Mouse (Mus musculus) cerebellum, adult 8-10 months (tissue): ENCODE data around the gene Tnfsf12.

Source experiments
- DNase-seq: peaks from one replicate; pipeline ENCODE4 v3.0.0; 2022

Tnfsf12 gene

DNA sequence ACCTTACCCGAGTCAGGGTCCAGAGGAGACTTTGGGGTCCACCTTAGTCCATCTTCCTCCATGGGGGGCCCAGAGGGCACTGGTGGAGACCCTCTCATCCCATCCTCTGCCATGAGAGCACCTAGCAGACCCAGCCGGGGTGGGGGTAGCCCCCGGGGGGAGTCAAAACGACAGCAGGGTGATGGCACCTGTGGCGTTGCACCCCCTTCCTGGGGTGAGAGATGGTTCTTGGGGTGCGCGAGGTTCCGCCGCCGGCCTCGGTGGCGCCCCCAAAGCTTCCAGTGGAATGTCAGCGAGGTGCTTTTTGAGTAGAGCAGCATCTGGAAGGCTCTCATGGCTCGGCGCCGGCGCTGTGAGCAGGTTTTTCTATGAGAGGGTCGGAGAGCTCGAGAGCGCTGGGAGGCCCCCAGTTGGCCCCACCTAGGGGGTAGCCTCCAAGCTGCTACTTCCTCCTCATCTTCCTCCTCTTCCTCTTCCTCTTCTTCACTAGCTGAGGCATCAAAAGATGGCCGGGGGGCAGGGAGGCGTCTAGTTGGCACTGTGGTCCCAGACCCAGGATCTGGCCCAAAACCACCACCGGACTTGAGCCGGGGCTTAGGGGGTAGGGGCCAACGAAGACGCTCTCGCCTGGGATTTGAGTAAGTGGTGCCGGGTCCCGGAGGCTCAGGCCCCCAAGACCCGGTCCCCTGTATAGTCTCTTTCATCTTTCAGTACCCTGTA, 15.4 kb downstream of the Tnfsf12 start:
- no peak for DNase-seq

DNA sequence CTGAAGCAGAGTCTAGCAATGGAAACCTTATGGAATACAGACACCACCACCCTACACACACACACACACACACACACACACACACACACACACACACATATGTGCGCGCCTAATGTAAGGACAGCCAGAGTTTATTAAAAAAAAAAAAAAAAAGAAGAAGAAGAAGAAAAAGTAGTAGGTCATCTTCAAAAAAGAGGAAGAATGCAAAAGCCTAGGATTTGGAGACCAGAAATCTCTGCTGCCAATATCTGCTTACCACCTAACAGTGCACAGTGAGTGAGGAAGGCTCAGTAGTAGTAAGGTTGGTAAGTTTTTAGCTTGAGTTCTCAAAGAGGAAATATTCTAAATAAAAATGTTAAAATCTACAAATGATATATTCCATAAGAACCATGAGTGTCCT, 16.5 kb downstream of the Tnfsf12 start:
- DNase-seq, result no peak

DNA sequence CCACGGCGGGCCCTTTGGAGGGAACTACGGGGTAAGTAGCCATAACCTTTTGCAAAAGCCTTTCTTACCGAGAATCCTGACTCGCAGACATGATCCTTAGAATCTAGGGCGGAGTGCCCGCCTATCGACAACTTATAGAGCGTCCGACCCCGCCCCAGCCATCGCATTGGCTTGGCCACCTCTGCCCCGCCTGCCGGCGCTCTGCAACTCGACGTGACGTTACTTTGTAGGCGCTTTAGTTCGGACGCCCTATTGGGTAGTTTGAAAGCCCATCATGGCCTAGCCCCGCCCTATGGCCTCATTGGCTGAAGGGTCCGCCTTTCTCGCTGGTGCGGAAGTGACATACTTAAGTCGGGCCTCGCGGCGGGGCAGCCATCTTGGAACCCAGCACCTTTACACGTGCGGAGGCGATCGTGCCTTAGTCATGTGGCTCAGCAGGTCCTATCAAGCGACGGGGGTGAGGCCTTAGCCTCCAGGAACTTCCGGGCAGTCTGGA, 23.4 kb downstream of the Tnfsf12 start, which contains the start of gene Eif4a1:
TSS of gene Eif4a1 (minus strand) at position 213 of the 496 bp plus-strand sequence.
- peak; percentile 100 for DNase-seq

DNA sequence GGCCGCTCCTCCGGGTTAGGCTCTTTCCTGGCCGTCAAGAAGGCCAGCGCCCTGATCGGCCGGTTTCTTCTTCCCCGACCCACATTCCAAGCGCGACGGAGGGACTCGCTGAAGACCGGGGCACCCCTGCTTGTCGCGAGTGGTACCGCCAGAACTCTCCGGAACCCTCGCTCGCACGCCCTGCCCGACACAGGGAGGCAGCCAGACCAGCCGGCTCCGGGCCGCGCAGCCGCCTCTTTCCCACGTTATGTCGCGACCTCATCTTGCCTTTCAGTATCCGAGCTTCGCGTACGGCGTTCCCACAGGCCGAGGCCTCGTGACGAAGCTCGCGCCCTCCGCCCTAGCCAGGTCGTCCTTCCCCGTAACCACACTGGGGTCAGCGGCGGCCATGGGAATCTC, 23.9 kb downstream of the Tnfsf12 start:
- DNase-seq, result no peak

DNA sequence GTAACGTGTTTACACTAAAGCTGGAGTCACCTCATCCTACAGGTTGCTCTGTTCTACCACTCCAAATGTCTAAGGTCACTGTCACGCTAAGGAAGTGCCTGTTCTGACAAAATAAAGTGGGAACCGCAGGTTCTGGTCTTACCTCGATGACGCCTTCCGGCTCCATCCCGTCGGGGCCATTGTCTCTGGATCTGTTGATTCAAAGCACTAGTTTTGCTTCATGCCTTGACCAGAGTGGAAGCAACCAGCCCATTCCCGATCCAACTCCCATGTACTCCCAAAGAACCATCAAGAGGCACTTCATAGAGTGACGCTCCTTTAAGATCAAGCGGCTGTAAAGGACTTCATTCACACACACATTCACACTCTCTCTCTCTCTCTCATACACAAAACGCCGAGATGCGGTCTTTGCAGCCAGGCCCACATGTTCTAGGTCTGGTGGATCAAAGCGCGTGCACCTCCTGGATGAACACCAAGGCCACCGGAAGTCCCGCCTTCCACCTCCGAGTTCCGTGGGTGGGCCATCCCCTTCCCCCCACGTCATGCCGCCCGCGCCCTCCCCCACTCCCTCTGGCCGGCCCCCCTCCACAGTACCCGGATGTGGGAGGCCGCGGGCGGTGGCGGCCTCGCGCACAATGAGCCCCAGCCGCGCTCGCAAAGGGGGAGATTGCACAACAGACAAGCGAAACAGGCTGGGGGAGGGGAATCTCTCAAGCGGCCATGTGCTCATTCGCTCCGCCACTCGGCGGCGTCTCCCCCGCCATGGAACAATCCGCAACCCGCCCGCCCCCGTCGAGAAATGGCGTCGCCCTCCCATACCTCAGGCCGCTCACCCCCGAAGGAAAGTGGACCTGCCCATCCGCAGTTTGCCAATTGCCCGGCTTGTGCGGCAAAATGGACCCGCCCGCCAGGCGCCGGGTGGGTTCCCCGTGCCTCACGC, 24.6 kb downstream of the Tnfsf12 start:
- peak; percentile 94 for DNase-seq

DNA sequence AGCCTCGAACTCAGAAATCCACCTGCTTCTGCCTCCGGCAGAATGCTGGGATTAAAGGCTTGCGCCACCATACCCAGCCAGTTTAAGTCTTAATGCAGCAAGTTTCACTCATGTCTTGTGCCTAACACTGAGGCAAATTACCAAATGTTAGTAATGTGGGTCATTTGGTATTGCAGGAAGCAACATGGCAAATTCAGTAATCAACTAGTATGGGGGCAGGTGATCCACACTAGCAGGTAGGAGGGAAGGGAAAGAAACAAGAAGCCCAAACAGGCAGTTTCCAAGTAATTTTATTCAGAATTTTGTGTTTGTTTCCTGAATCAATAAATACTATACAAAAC, 29.0 kb downstream of the Tnfsf12 start:
- no peak for DNase-seq

DNA sequence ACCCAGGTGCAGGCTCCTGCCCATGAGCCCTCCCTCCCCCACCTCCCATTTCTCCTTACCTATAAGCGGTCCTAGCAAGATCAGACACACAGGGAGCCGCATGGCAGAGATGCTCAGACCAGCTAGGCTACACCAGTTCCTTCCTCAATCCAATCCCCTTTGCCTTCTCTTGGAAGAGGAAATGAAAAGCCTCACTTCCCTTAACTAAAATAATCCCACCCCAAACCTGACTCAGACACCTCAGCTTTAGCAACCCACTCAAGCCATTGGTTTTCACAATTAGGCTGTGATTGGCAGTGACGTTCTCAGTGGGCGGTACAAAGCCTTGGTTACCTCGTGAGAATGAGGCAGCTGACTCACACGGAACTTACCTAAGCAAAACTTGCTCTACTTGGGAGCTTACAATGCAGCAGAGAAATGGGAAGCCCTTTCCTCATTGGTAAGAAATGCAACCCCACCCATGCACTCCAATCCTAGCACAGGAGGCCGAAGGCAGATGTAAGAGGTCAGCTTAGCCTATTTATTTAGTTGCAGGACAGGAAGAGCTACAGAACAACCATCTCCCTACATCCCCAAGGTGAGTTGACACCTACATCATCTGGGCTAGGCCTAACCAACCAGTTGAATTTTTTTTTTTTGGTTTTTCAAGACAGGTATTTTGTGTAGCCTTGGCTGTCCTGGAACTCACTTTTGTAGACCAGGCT, 29.5 kb downstream of the Tnfsf12 start, which contains the start of gene Cd68:
TSS of gene Cd68 (minus strand) at position 193 of the 704 bp plus-strand sequence.
- DNase-seq, result no peak

DNA sequence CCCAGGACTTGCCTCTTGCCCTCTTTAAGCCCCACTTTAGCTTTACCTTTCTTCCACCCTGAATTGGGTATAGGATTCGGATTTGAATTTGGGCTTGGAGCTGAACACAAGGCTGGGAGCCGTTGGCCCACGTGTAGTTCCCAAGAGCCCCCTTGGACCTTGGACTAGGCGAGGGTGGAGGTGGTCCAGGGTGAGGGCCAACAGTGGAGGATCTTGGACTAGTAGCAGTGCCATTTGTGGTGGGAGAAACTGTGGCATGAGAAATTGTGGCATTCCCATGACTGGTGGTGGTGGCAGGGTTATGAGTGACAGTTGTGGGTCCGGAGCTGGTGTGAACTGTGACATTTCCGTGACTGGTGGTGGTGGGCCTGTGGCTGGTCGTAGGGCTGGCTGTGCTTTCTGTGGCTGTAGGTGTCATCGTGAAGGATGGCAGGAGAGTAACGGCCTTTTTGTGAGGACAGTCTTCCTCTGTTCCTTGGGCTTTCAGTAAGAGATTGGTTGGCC, 30.1 kb downstream of the Tnfsf12 start:
- no peak for DNase-seq

DNA sequence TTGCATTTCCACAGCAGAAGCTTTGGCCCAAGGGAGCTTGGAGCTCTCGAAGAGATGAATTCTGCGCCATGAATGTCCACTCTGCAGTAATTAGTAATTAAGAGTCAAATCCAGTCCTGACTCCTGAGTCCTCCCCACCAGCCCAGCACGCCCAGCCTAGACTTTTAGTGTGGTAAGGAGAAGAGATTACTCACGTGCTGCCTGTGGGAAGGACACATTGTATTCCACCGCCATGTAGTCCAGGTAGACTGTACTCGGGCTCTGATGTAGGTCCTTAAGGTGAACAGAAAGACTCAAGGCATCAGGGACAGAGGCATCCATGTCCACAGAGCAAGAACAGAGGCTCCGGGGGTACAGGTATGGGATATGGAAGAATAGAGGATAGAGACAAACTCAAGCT, 30.8 kb downstream of the Tnfsf12 start:
- DNase-seq, result no peak

DNA sequence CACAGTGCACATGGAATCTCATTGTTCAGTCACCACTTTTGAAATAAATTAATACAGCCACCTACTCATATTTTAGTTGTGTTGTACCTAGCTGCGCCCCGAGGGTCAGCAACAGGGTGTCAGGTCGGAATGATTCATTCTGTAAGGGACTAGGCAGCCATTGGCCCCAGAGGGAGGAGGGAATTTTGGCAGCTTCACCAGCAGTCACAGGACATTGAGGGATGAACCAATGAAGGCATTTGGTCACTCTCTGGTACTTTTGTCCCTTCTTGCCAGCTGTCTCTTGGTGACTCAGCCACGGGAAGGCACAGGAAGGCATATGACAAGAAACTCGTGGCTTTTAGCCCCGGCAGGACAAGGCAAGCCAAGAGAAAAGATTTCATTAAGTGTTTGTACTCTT, 31.9 kb downstream of the Tnfsf12 start:
- no peak for DNase-seq

DNA sequence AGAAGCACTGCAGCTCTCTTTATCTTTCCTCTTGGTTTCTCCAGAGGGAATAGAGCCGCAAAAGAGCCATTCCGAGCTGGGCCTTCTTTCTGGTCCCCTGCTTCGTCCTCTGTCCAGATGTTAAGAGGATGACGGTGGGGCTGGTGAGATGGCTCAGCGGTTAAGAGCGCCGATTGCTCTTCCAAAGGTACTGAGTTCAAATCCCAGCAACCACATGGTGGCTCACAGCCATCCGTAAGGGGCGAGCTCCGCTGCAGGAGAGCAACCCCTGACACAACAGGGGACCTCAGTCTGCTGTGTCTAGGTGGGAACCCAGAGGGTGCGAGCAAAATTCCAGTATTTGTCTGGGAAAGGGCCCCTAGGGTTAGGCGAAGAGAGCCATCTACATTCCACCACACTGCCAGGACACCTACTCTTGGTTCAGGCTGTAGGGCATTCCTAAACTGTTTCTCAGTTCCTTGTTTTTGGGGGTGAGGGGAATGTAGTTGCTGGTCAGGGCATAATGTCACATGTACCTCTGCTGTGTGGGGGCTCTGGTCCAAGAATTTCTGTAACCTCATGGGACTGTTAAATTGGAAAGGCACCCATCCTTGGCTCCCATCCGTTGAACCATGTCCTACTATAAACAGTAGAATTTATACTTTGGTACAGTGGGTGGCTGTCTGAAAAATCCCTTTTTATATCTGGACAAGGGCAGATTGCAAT, 32.5 kb downstream of the Tnfsf12 start:
- peak; percentile 50 for DNase-seq

DNA sequence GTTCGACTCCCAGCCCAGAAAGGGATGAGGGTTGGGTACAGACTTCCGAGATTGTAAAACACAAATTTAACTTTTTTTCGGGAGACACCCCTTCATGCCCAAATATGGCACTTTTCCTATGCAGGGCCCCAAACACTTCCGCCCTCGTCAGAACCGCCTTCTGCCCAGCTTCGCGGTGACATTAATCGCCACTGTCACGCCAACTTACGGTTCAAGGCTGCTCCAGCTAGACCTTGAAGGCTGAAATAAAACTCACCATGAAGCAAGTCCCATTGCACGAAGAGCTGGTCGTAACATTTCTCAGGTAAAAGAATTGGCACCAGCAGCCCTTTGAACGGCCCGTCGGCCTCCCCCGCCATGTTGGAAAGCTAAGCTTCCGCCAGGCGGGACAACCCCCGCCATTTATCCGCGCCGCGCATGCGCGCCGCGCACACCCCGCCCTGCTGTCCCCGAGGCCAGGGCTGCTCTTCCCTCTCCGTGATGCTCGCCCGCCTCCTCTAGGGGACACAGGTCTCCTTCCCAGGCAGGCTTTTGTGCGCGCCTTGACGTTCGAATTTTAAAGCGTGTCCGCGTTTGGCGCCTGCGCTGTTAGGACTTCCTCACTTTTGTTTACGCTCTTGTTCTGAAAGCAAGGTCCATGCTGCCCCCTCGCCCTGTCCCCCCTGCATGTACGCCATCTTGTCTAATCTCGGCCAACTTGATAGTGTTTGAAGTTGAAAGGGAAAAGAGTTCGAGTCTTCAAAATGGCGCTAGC, 33.3 kb downstream of the Tnfsf12 start, which contains the start of gene Mpdu1:
TSS of gene Mpdu1 (minus strand) at position 430 of the 754 bp plus-strand sequence.
- peak; percentile 91 for DNase-seq

DNA sequence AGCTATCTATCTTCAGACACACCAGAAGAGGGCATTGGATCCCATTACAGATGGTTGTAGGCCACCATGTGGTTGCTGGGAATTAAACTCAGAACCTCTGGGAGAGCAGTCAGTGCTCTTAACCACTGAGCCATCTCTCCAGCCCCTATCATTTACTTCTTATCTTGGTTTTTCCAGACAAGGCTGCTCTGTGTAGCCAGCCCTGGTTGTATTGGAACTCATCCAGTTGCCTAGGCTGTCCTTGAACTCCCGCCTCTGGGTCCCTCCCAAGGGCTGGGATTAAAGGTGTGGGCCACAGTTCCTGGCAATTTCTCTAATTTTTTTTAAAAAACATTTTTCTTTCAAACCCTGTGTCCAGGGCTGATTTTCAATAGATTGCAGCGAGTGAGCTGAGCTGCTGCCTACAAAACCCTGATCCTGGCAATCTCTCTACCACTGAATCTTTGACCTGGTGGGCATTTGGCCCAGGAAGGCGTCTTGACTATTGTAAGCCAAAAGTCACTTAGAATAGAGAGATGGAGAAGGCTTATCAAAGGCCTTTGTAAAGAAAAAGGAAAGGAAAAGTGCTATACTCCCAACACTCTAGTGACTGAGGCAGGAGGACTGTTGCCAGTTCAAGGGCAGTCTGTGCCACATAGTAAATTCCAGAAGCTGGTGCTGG, 34.3 kb downstream of the Tnfsf12 start:
- no peak for DNase-seq

DNA sequence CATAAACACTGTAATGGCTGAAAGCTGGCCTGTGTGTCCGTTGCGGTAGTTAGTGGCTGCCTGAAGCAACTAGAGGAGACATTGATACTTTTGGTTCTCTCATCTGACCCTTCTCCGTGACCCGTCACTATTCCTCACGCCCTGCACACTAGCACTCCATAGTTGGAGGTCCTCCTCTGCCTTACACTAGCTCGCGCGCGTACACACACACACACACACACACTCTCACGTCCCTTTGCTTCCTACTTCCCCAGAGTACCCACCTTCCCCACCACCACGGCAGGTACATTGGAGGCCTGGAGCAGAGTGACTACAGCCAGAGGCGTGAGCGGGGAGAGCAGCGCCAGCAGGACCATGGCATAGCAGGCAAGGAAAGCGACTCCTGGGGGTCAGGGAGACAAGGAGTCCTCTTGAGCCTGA, 38.2 kb downstream of the Tnfsf12 start:
- DNase-seq, result no peak

DNA sequence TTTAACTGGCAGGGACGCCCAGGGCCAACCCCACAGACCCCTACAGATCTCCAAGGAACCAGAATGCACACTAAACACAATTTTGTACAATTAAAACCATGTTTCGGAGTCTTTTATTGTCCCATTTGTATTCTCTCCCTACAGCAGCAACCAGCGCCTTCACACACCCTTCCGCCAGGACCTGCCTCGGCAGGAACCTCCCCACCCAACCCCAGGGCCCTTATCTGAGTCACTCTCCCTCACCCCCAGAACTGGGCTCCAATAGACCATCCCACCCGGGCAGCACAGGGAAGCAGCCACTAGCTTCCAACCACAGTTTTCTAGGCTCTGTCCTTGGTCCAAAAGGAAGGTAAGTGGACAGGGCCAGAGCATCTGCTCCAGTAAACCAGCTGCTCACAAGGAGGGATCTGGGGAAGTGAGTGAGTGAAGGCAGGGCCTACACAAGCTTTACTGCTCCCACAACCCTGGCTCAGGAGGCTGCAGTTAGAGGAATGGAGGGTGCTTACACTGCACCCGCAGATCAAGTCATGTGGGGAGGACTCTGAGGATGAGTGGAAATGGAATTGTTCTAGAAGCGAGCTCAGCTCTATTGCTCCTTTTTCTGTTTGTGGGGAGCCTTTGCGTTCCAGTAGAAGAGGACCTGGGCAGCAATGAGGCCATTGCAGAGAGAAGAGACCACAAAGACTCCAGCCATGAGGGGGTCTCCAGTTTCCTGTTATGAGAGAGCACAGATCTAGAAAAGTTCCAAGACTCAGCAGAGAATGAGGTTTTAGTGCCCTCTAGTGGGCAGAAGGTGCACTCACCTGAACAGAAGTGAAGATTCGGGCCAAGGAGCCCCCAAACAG, 38.8 kb downstream of the Tnfsf12 start:
- DNase-seq, result peak; percentile 54

DNA sequence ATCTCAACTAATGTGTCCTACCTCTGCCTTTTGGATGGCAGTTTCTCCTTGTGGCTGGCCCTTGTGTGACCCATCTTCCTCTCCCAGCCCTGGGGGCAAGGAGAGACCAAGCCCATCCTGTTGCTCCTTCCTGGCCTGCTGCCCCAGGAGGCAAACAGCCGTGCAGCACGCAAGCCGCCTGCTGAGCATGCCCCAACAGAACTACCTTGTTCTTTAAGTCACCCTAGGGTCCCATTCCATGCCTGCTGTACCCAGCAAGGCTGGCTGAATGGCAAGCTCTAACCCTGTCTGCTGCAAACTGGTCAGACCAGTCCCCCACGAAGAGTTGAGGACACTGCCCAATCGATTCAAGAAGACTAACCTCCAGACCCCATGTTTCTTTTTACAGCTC, 39.6 kb downstream of the Tnfsf12 start:
- DNase-seq, result no peak

DNA sequence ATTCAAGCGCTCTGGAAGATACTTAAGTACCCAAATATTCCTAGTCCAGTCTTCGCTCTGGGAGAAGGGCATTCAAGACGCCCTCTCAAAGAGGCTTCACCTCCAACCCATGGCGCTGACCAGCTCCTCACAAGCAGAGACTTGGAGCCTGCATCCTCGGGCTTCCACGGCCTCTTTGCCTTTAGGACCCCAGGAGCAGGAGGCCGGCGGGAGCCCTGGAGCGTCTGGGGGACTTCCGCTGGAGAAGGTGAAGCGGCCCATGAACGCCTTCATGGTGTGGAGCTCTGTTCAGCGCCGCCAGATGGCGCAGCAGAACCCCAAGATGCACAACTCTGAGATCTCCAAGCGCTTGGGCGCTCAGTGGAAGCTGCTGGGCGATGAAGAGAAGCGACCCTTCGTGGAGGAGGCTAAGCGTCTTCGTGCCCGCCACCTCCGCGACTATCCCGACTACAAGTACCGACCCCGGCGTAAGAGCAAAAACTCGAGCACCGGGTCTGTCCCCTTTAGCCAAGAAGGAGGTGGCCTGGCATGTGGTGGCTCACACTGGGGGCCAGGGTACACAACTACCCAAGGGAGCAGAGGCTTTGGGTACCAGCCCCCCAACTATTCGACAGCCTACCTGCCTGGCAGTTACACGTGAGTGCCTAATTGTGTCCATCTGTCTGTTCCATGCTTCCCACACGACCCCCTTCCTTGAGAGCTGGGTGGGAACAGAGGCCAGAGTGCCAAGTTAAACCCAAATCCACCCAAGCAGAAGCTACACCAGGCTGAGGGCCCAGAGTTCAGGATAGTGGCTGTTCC, 40.2 kb downstream of the Tnfsf12 start, which contains the start of gene Sox15:
TSS of gene Sox15 (plus strand) at position 51 of the 801 bp plus-strand sequence.
- peak; percentile 72 for DNase-seq

DNA sequence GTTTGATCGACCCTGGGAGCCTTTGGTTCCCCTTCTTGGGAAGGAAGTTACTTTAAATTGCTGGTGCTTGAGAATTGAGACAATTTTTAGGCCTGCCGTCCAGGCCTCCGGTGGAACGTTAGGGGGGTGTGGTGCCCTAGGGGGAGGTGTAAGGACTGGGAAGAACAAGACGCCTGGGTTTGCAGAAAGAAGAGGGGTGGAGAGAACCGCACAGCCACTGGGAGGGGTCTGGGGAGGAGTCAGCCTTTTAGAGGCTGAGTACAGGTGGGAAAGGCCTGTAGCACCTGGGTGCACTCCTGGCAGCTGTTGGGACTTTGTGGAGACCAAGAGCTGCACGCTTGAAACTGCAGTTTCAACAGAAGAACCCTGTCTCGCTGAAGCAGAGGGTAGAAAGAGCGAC, 40.9 kb downstream of the Tnfsf12 start:
- no peak for DNase-seq

DNA sequence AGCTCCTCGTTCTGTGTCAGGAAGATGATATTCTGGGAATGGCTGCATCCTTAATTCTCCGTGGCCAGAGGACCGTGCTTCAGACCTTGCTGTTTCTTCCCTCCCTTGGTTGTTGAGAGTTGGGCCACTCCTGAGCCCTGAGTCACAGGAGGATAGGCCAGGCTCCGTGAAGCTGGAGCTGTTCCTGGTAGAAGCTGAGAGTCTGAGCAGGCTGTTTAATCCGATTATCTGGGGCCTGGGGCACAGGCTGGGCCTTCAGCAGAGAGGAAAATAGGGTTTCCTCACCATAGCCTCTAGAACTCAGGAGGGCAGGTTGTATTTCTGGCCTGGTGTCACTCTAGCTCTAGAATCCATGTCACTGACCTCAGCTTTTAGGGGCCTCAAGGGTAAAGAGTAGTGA, 42.2 kb downstream of the Tnfsf12 start:
- no peak for DNase-seq
